Mouse (Mus musculus): ENCODE measurements around the gene Scyl2. TPM values are rescaled to one million over a fixed set of nuclear protein-coding genes. Genes with fewer than 3 reads are reported as not detected.

The Scyl2 gene
- polyA plus RNA-seq, 1 experiment from 2014 or later, result 8.5 TPM

DNA sequence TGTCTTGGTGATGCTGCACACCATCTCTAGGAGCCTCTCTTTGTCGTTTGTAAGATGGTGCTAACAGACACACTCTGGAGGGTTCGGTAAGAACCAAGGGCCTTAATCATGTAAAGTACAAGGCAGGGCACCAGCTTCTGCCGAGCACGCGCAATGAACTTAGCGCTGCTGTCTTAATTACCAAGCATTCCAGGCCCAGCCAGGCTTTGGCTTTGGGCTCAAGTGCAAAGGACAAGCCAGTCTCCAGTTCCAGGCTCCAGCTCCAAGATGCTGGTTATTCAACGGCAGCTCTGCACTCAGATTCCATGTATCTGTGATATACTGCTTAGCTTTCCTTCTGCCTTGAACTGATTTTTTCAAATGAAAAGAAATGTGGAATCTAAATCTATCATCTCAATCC, 18.5 kb downstream of the Scyl2 start:
- Histone ChIP-seq H3K9me3 (no peaks in the 10 kb centered on the region), H3K36me3 (replicated peaks) (peaks cover 30% of the 10 kb centered on the region), H3K4me3 (no peak overlapping the region), H3K4me1 (no peaks in the 10 kb centered on the region), H3K27ac (no peak overlapping the region), H3K27me3 (ENCODE audit: poor library complexity, severe bottlenecking) (no peaks in the 10 kb centered on the region)
- WGBS, result 87% methylated on average over 7 of the region's 7 CpGs
- DNase-seq (ENCODE audit: extremely low spot score, low spot score), result no peak

DNA sequence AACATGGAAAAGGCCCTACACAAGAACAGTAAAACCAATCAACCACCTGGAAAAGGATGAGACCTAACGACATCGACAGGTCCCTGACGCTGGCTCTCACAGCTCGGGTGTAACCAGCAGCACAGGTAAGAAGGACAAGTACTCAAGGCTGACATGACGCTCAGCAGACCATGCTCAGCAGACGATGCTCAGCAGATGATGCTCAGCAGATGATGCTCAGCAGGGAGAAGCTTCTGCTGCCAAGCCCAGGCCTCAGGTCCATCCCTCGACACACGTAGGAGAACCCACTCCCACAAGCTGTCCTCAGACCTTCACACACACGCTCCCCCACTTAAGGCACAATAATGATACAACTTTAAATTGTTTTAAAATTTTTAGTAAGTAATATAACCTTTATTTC, 20.4 kb downstream of the Scyl2 start:
- WGBS, result 97% methylated on average over 9 of the region's 9 CpGs
- Histone ChIP-seq H3K36me3 (replicated peaks) (peaks cover 42% of the 10 kb centered on the region), H3K27ac (no peak overlapping the region), H3K4me1 (no peaks in the 10 kb centered on the region), H3K4me3 (no peak overlapping the region), H3K9me3 (no peaks in the 10 kb centered on the region), H3K27me3 (ENCODE audit: poor library complexity, severe bottlenecking) (no peaks in the 10 kb centered on the region)
- no peak for DNase-seq (ENCODE audit: extremely low spot score, low spot score)

DNA sequence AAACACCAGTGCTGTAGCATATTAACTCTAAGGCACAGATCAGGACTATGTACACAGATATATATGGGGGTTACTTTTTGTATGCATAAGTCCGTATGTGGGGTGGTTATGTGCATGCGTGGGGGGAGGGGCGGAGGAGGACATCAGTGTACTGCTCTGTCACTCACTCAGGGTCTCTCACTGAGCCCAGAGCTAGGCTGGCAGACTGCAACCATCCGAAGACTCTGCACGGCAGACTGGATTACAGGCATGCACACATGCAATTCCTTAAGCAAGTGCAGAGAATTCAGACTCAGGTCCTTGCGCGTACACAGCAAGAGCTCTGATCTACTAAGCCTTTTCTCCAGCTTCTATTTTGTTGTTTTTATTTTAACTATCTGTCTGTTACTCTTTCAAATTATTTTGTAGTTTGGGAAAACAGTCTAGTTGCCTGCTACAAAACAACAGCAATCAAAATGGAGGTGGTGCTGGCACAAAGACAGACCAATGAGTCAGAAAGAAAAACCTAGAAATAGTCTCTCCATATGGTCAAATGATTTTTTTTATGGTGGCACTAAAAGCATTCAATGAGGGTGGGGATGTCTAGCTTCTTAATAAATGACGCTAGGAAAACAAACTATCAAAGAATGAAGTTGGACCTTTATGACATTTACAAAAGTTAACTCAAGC, 21.0 kb downstream of the Scyl2 start:
- peaks cover 43% of the 10 kb centered on the region for H3K36me3 ChIP-seq (replicated peaks)
- H3K4me3 ChIP-seq, result no peak overlapping the region
- no peak for DNase-seq (ENCODE audit: extremely low spot score, low spot score)
- H3K4me1 ChIP-seq, result no peaks in the 10 kb centered on the region
- H3K27me3 ChIP-seq (ENCODE audit: poor library complexity, severe bottlenecking), result no peaks in the 10 kb centered on the region
- no peak overlapping the region for H3K27ac ChIP-seq
- 96% methylated on average over 8 of the region's 8 CpGs for WGBS
- no peaks in the 10 kb centered on the region for H3K9me3 ChIP-seq

DNA sequence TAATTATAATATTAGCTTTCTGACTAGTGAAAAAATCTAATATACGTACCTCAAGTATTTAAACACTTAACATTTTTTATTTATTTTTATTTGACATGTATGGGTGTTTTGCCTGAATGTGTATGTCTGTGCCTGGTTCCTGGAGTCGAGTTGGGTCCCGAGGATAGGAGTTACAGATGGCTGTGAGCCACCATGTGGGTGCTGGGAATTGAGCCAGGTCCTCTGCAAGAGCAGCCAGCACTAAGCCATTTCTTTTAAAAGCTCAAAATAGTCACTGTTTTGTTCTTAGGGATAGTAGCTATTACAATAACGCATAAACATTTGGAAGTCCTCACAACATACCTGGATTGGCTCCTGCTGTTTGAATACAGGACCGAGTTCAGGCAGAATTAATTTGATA, 29.7 kb downstream of the Scyl2 start:
- H3K9me3 ChIP-seq, result no peaks in the 10 kb centered on the region
- no peak overlapping the region for H3K27ac ChIP-seq
- DNase-seq (ENCODE audit: extremely low spot score, low spot score), result no peak
- no peaks in the 10 kb centered on the region for H3K27me3 ChIP-seq (ENCODE audit: poor library complexity, severe bottlenecking)
- no peak overlapping the region for H3K4me3 ChIP-seq
- 95% methylated on average over 5 of the region's 5 CpGs for WGBS
- H3K4me1 ChIP-seq, result no peaks in the 10 kb centered on the region
- H3K36me3 ChIP-seq (replicated peaks), result peaks cover 88% of the 10 kb centered on the region

DNA sequence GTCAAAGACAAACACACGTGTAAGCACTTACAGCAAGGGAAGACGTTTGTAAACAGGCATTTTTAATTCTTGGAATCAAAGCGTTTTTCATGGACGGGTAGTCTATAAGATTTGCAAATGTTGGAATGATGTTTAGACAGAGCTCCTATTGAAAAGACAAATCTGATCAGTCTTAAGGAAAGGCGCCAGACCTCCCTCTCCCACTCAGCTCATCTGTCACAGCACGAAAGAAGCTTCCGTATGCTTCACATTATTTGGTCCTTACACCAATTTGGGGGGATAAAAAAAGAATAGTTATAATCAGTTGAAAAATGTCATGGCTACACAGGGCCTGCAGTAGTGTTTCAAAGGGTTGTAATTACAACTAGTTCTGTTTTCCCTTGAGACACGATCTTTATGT, 33.2 kb downstream of the Scyl2 start:
- no peak for DNase-seq (ENCODE audit: extremely low spot score, low spot score)
- 92% methylated on average over 8 of the region's 8 CpGs for WGBS
- H3K9me3 ChIP-seq, result no peaks in the 10 kb centered on the region
- no peaks in the 10 kb centered on the region for H3K27me3 ChIP-seq (ENCODE audit: poor library complexity, severe bottlenecking)
- peaks cover 90% of the 10 kb centered on the region for H3K36me3 ChIP-seq (replicated peaks)
- no peaks in the 10 kb centered on the region for H3K4me1 ChIP-seq
- H3K27ac ChIP-seq, result no peak overlapping the region
- no peak overlapping the region for H3K4me3 ChIP-seq

DNA sequence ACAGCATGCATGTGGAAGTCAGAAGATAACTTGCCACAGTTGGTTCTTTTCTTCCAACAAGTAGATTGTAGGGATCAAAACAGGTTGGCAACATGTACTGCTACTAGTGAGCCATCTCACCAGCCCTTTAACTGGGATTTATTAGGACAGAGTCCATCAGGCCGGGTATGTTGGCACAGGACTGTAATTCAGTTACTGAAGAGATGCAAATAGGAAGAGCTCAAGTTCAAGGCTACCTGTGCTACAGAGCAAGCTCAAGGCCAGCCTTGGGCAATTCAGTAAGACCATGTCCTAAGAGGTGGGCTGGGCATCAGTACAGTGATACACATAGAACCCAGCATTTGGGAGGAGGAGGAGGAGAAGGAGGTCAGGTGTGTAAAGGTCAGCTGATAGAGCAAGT, 34.4 kb downstream of the Scyl2 start:
- Histone ChIP-seq H3K36me3 (replicated peaks) (peaks cover 85% of the 10 kb centered on the region), H3K4me3 (no peak overlapping the region), H3K9me3 (no peaks in the 10 kb centered on the region), H3K27me3 (ENCODE audit: poor library complexity, severe bottlenecking) (no peaks in the 10 kb centered on the region), H3K27ac (no peak overlapping the region), H3K4me1 (no peaks in the 10 kb centered on the region)
- 96% methylated on average over 1 of the region's 1 CpGs for WGBS
- no peak for DNase-seq (ENCODE audit: extremely low spot score, low spot score)

DNA sequence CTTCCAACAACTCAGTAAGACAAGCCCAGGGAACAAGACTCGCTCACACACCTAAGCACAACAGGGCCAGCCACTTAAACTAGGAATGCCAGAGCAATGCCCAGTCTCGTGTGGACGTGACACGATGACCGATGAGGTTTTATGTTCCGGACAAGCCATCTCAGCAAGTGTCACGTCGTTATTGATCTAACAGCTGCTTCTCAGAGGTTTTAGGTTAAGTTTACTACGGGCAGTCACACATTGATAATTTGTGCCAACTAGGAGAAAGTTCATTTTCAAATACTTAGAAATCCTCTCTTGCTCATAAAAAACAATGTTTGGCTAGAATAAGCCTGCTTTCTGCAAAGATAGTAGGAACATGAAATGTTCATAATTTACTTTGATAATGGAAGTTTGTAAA, 39.2 kb downstream of the Scyl2 start:
- 97% methylated on average over 9 of the region's 9 CpGs for WGBS
- DNase-seq (ENCODE audit: extremely low spot score, low spot score), result no peak
- no peak overlapping the region for H3K27ac ChIP-seq
- H3K4me1 ChIP-seq, result no peaks in the 10 kb centered on the region
- peaks cover 86% of the 10 kb centered on the region for H3K36me3 ChIP-seq (replicated peaks)
- no peaks in the 10 kb centered on the region for H3K9me3 ChIP-seq
- H3K4me3 ChIP-seq, result no peak overlapping the region
- no peaks in the 10 kb centered on the region for H3K27me3 ChIP-seq (ENCODE audit: poor library complexity, severe bottlenecking)

DNA sequence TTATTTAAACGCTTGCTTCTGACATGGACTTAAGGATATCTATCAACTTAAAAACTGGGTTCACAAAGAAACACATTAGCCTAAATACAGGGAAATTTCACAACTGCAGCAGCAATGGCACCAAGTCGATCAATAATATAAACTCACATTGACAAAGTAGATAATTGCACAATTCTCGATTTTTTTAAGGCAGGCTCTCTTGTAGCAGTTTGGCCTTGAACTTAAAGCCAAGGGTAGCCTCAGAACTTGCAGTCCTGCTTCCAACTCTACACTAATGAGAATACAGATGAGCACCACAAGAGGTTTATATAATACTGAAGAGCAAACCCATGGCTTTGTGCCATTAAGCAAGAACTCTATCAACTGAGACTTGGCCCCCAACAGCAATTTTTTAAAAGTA, 49.1 kb downstream of the Scyl2 start:
- Histone ChIP-seq H3K9me3 (no peaks in the 10 kb centered on the region), H3K27ac (no peak overlapping the region), H3K4me1 (no peaks in the 10 kb centered on the region), H3K4me3 (no peak overlapping the region), H3K27me3 (ENCODE audit: poor library complexity, severe bottlenecking) (no peaks in the 10 kb centered on the region), H3K36me3 (replicated peaks) (peaks cover 38% of the 10 kb centered on the region)
- no peak for DNase-seq (ENCODE audit: extremely low spot score, low spot score)
- 91% methylated on average over 3 of the region's 3 CpGs for WGBS

DNA sequence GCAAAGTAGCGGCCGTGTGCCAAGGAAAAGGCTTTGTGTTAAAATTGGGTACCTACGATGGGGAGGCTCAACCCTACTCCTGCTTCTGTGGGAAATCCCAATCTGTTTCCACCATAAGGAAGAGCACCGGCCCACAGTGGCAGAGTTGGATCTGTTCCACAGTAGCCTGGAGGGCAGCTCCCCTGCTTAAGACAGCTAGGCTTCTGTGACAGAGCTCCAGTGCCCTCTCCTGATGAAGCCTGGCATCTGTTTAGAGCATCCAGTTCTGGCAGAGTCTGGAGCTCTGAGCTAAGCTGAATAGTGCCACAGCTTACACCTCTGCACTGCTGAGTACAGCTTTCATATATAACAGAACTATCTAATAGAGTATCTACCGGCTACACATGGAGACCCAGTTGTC, 51.1 kb downstream of the Scyl2 start:
- Histone ChIP-seq H3K27ac (no peak overlapping the region), H3K36me3 (replicated peaks) (peaks cover 18% of the 10 kb centered on the region), H3K4me3 (no peak overlapping the region), H3K27me3 (ENCODE audit: poor library complexity, severe bottlenecking) (no peaks in the 10 kb centered on the region), H3K9me3 (no peaks in the 10 kb centered on the region), H3K4me1 (no peaks in the 10 kb centered on the region)
- WGBS, result 89% methylated on average over 5 of the region's 5 CpGs
- no peak for DNase-seq (ENCODE audit: extremely low spot score, low spot score)

DNA sequence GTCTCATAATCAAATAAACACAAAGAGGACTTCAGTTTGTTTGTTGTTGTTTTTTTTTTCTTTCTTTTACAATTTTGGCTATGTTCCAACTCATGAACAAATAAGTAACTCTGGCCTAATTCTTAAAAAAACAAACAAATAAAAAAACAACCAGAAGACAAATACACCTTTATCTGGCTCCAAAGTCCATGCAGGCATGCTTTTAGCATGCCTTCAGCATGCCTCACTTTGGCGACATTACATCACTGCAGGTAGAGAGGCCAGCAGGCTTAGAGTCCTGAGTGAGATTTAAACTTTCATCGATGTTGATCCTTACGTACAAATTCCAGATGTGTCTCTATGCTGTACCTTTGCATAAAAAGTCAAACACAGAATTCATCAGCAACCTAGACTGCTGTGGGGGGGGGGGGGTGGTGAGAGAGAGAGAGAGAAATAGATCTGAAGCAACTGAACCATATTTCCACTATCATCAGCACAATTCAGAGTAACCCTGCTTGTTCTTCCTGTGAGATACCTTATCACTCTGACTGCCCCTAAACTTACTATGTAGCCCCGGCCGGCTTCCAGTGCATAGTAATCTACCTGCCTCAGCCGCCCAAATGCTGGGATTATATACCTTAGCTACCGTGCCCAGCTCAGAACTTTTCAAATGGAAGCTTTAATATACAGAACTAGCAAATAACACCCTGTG, 52.2 kb downstream of the Scyl2 start:
- H3K4me3 ChIP-seq, result no peak overlapping the region
- peaks cover 7% of the 10 kb centered on the region for H3K36me3 ChIP-seq (replicated peaks)
- H3K4me1 ChIP-seq, result no peaks in the 10 kb centered on the region
- DNase-seq (ENCODE audit: extremely low spot score, low spot score), result no peak
- 92% methylated on average over 7 of the region's 7 CpGs for WGBS
- H3K27me3 ChIP-seq (ENCODE audit: poor library complexity, severe bottlenecking), result peaks cover 9% of the 10 kb centered on the region; the same call in 1 of the 2 replicates
- H3K27ac ChIP-seq, result no peak overlapping the region
- no peaks in the 10 kb centered on the region for H3K9me3 ChIP-seq

DNA sequence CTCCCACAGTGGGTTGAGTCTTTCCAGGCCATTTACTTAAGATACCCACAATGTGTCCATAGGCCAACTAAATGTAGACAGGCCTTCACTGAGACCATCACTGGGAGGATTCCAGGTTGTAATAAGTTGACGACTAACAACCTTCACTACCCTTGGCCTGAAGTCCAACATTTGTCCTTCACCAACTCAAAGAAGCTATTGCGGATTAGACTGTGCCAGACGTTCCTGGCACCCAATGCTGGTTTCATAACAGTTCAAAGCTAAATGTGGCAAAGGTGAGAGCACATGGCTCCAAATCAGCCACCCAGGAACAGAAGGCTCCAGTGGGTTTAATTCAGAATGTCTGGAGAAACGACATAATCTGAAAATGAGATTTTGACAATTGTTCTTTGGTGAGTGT, 53.0 kb downstream of the Scyl2 start:
- Histone ChIP-seq H3K27ac (no peak overlapping the region), H3K9me3 (no peaks in the 10 kb centered on the region), H3K4me3 (no peak overlapping the region), H3K27me3 (ENCODE audit: poor library complexity, severe bottlenecking) (peaks cover 10% of the 10 kb centered on the region; the same call in 1 of the 2 replicates), H3K4me1 (no peaks in the 10 kb centered on the region), H3K36me3 (replicated peaks) (no peaks in the 10 kb centered on the region)
- 92% methylated on average over 4 of the region's 4 CpGs for WGBS
- DNase-seq (ENCODE audit: extremely low spot score, low spot score), result no peak

DNA sequence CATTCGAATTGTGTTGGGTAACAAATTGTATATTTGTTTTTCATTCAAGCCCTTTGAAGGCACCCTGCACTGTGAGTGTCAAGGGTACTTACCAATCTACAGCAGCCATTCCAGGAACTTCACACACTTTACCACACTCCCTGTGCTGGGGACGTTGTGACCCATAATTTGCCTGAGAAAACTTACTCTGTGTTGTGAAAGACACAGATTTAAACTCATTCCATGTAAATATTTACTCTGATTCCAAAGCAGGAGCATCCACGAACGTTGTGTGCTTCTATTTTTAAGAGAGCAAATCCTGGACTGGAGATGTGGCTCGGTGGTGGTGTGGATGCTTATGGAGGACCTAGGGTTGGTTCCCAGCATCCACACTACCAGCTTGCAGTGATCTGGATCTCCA, 54.3 kb downstream of the Scyl2 start:
- Histone ChIP-seq H3K27me3 (ENCODE audit: poor library complexity, severe bottlenecking) (peaks cover 10% of the 10 kb centered on the region; the same call in 1 of the 2 replicates), H3K9me3 (no peaks in the 10 kb centered on the region), H3K4me3 (no peak overlapping the region), H3K27ac (no peak overlapping the region), H3K36me3 (replicated peaks) (no peaks in the 10 kb centered on the region), H3K4me1 (no peaks in the 10 kb centered on the region)
- 76% methylated on average over 5 of the region's 5 CpGs for WGBS
- no peak for DNase-seq (ENCODE audit: extremely low spot score, low spot score)

DNA sequence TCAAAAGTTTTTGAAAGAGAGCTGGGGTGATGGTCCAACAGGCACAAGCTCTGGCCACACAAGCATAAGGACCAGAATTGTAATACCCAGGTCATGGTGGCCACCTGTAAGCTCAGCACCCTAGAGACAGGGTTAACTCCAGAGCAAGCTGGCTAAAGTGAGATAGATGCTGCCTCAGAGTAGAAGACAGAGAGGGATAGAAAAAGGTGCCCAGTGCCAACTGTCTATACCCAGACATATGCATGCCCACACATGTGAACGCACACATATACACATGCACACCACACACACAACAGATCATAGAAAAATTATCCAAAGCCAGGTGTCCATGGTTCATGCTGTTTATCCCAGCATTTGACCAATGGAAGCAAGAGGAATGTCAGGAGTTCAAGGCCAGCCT, 55.5 kb downstream of the Scyl2 start:
- 92% methylated on average over 1 of the region's 1 CpGs for WGBS
- H3K27ac ChIP-seq, result no peak overlapping the region
- no peak overlapping the region for H3K4me3 ChIP-seq
- H3K4me1 ChIP-seq, result no peaks in the 10 kb centered on the region
- H3K9me3 ChIP-seq, result no peaks in the 10 kb centered on the region
- H3K36me3 ChIP-seq (replicated peaks), result no peaks in the 10 kb centered on the region
- H3K27me3 ChIP-seq (ENCODE audit: poor library complexity, severe bottlenecking), result peaks cover 10% of the 10 kb centered on the region; the same call in 1 of the 2 replicates
- DNase-seq (ENCODE audit: extremely low spot score, low spot score), result no peak
